ENCODE assay signal across 8 mouse cellular contexts in the genomic region with DNA sequence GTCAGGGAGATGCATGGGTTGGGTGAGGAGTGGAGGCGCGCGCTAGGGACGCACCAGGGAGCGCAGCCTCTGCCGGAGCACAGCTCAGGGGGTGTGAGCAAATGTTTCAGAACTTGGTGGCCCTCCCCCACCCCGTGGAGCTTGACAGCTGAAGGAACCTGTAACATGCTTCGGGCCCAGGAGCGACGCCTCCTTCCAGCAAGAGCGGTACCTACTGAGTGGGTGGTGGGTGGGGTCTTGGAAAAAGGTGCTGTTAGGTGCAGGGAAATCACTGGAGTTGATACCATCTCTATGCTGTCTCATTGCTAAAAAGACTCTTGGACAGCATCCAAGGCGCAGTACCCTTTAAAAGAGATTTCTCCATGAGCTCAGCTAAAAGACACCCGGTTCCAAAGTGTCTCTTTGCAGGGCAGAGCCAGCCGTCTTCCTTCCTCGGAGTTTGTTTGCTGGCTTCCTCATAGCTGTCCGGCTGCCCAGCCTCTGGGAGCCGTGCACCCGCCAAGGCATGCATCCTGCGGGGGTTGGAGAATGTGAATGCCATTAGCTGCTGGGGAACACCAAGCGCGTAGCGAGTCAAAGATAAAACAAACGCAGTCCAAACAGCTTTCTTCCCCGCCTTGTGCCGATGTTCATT. TPM values are rescaled to one million over a fixed set of nuclear protein-coding genes. Genes with fewer than 3 reads are reported as not detected.
DNase-seq lines count a peak whose midpoint lies in the region; ATAC-seq lines count a peak whose summit lies in the region.

No protein-coding gene starts in this region.

- H3K27me3 ChIP-seq in hindbrain, embryonic 14.5 days (ENCODE audit: control insufficient read depth, insufficient read depth, low read length) = peaks cover 50% of the 10 kb centered on the region

- H3K27ac ChIP-seq in hindbrain, embryonic 14.5 days = no peak overlapping the region

- DNase-seq in ES-CJ7 (ENCODE audit: low read depth, low spot score) = peak; percentile 28
- peak; percentile 12 for DNase-seq in gastrocnemius, adult 8-10 months (ENCODE audit: low spot score in 2 of 2)
- peak; percentile 54 for DNase-seq in hindbrain, embryonic 14.5 days (ENCODE audit: low spot score)
- peak; percentile 23 to 34 for DNase-seq in layer of hippocampus, postnatal 36 days
- peak; percentile 61 for DNase-seq in lung, postnatal 14 days
- DNase-seq in right cerebral cortex, postnatal 10 days (ENCODE audit: low spot score in 2 of 2) = peak; percentile 63 to 65
- DNase-seq in thymus, postnatal 14 days = no peak

- peak; percentile 31; the same call in 1 of the 2 replicates for ATAC-seq in common myeloid progenitor, adult 5-6 weeks (replicated peaks; ENCODE audit: low read depth, poor library complexity, severe bottlenecking)
- ATAC-seq in hindbrain, embryonic 14.5 days (ENCODE audit: low FRiP score) = 0 out of 2 replicates have a peak, but pooled peaks have one; percentile 48

- peak overlapping the region; percentile 100 for H3K4me2 ChIP-seq in hindbrain, embryonic 14.5 days (replicated peaks)

- under 1% methylated on average over 25 of the region's 25 CpGs for WGBS in hindbrain, embryonic 14.5 days

- peaks cover 17% of the 10 kb centered on the region for H3K4me1 ChIP-seq in hindbrain, embryonic 14.5 days (replicated peaks; ENCODE audit: control insufficient read depth, insufficient read depth, low read length)

- no peaks in the 10 kb centered on the region for H3K9me3 ChIP-seq in hindbrain, embryonic 14.5 days (ENCODE audit: control insufficient read depth, low read length)

- no peaks in the 10 kb centered on the region for H3K36me3 ChIP-seq in hindbrain, embryonic 14.5 days (replicated peaks; ENCODE audit: control insufficient read depth, insufficient read depth)

- peak overlapping the region; percentile 55 for H3K9ac ChIP-seq in hindbrain, embryonic 14.5 days

- H3K4me3 ChIP-seq in hindbrain, embryonic 14.5 days (replicated peaks; ENCODE audit: low read length) = peak overlapping the region; percentile 49

RNA-seq across cellular contexts. Expression of gene Bace2, which starts 0.8 kb away (rescaled TPM):
- not detected in 2 replicates for total RNA-seq in common myeloid progenitor, adult 5-6 weeks (2017)
- 1 to 10 TPM in 3 of 4 experiments, under 1 TPM in 1; 0.97 to 4.4 (median 1.6) TPM for total RNA-seq in gastrocnemius, adult 8-10 months (2022)
- polyA plus RNA-seq in hindbrain, embryonic 14.5 days (2014; fragmentation: Nextera tagmentation; extraction: Ambion mirVana) = 6.4 and 8.7 TPM in 2 replicates
- 1 to 10 TPM; 3.4 to 5.0 TPM for total RNA-seq in layer of hippocampus, postnatal 36 days (2021)
